In genomic region chr5:36544765-36545164, GRCm38 (mm10) we compare ENCODE assay signal across 27 mouse cellular contexts. TPM values are rescaled to one million over a fixed set of nuclear protein-coding genes. Genes with fewer than 3 reads are reported as not detected.
DNase-seq lines count a peak whose midpoint lies in the region; ATAC-seq and TF ChIP-seq lines count a peak whose summit lies in the region.
"Had no signal": no experiment of that assay in that cellular context is flagged by ENCODE, and none has a peak within 500 bp of the region (broad histone marks: within the 10 kb centered on the region; RNA-seq: fewer than 3 reads in every experiment).

No protein-coding gene starts in this region.

- no peak overlapping the region for H3K4me2 ChIP-seq in lung, postnatal 0 days (replicated peaks; ENCODE audit: low read depth, low read length)
- H3K4me2 ChIP-seq: embryonic facial prominence, embryonic 13.5 days; embryonic facial prominence, embryonic 15.5 days; forebrain, embryonic 13.5 days; forebrain, embryonic 15.5 days had no signal

- H3K27me3 ChIP-seq in lung, postnatal 0 days (replicated peaks; ENCODE audit: insufficient read depth, low read length) = no peaks in the 10 kb centered on the region
- H3K27me3 ChIP-seq: CH12.LX; embryonic facial prominence, embryonic 13.5 days; embryonic facial prominence, embryonic 15.5 days; forebrain, embryonic 13.5 days; forebrain, embryonic 15.5 days; Patski had no signal

- H3K4me3 ChIP-seq in lung, postnatal 0 days (ENCODE audit: low read depth, low read length) = no peak overlapping the region
- H3K4me3 ChIP-seq: embryonic facial prominence, embryonic 13.5 days; embryonic facial prominence, embryonic 15.5 days; erythroblast, embryonic 14.5 days; forebrain, embryonic 13.5 days; forebrain, embryonic 15.5 days had no signal

- no peak for TF ChIP-seq CTCF in lung, postnatal 0 days (IDR thresholded peaks at IDR 0.05)

- WGBS in lung, postnatal 0 days = 38% methylated on average over 1 of the region's 1 CpGs

- no peak overlapping the region for H3K27ac ChIP-seq in lung, postnatal 0 days (ENCODE audit: low read length)
- H3K27ac ChIP-seq: embryonic facial prominence, embryonic 13.5 days; embryonic facial prominence, embryonic 15.5 days; forebrain, embryonic 13.5 days; forebrain, embryonic 15.5 days had no signal

- H3K9me3 ChIP-seq in lung, postnatal 0 days (ENCODE audit: low read length) = no peaks in the 10 kb centered on the region
- H3K9me3 ChIP-seq: embryonic facial prominence, embryonic 13.5 days; embryonic facial prominence, embryonic 15.5 days; forebrain, embryonic 13.5 days; forebrain, embryonic 15.5 days; G1E had no signal

- H3K36me3 ChIP-seq in lung, postnatal 0 days (ENCODE audit: insufficient read depth, low read length) = no peaks in the 10 kb centered on the region
- H3K36me3 ChIP-seq: embryonic facial prominence, embryonic 13.5 days; embryonic facial prominence, embryonic 15.5 days; forebrain, embryonic 15.5 days had no signal

- ATAC-seq in lung, postnatal 0 days = peak; percentile 91
- ATAC-seq: activated CD4-positive, CD25-positive, alpha-beta regulatory T cell, adult 4 months; forebrain, embryonic 13.5 days; forebrain, embryonic 15.5 days; forebrain, postnatal 0 days; Patski had no signal

- no peak overlapping the region for H3K9ac ChIP-seq in lung, postnatal 0 days (replicated peaks; ENCODE audit: low read depth)
- H3K9ac ChIP-seq: embryonic facial prominence, embryonic 13.5 days; embryonic facial prominence, embryonic 15.5 days; forebrain, embryonic 13.5 days; forebrain, embryonic 15.5 days; forebrain, postnatal 0 days had no signal

- H3K4me1 ChIP-seq in lung, postnatal 0 days (ENCODE audit: insufficient read depth, low read depth, low read length) = no peaks in the 10 kb centered on the region
- H3K4me1 ChIP-seq: embryonic facial prominence, embryonic 15.5 days; forebrain, embryonic 15.5 days had no signal

- DNase-seq in adrenal gland, postnatal 10 days = peak; percentile 54
- no peak for DNase-seq in adrenal gland, postnatal 4 days (ENCODE audit: low spot score in 2 of 2)
- peak; percentile 65 for DNase-seq in lung, postnatal 0 days (ENCODE audit: low spot score)
- no peak for DNase-seq in lung, postnatal 14 days
- DNase-seq in adipocyte (ENCODE audit: low spot score) = peak; percentile 30
- peak; percentile 78 for DNase-seq in lung, postnatal 36 days
- no peak for DNase-seq in right cerebral cortex, adult 18-20 months
- DNase-seq: adrenal gland, adult 2 months; adrenal gland, postnatal 14 days; B cell, adult 2 months; cerebellum, adult 11 months; cerebellum, adult 18-20 months; cerebellum, adult 8-10 months; cerebellum, adult 9-11 months; cerebellum, postnatal 14 days; cerebellum, postnatal 36 days; embryo, embryonic 11 days; forebrain, postnatal 0 days had no signal

- TF ChIP-seq EP300 in lung, postnatal 0 days (IDR thresholded peaks at IDR 0.05) = no peak

RNA-seq across cellular contexts. Expression of gene Tbc1d14, which starts 48.3 kb away (rescaled TPM):
- 10 to 100 TPM; 32.3 to 32.4 TPM for total RNA-seq in adrenal gland, postnatal 10 days (2021)
- 10 to 100 TPM; 50.3 to 65.3 TPM for total RNA-seq in adrenal gland, postnatal 4 days (2021)
- polyA plus RNA-seq in lung, postnatal 0 days (2015; fragmentation: Nextera tagmentation; extraction: Ambion mirVana) = 13.8 and 15.0 TPM in 2 replicates

Comparison
In these comparisons a context has a peak if more than half of its experiments do, and no peak if none do; other contexts are left out.
1. DNase-seq: peak in adrenal gland, postnatal 10 days (single experiment), lung, postnatal 0 days (single experiment), adipocyte (single experiment) and lung, postnatal 36 days (single experiment); none in adrenal gland, postnatal 4 days (0 of 2), lung, postnatal 14 days (single experiment) and right cerebral cortex, adult 18-20 months (single experiment).